Mouse (Mus musculus) adrenal gland, postnatal 4 days (tissue): ENCODE measurements around the gene Slco2b1. TPM values are rescaled to one million over a fixed set of nuclear protein-coding genes. Genes with fewer than 3 reads are reported as not detected.
"Not testable (repeated sequence)": the region's sequence is repeated elsewhere in the genome, so short reads cannot be mapped to it uniquely, and the experiment has no call there.

ENCODE experiments used
- DNase-seq, 2 experiments: peaks; one replicate each; pipeline ENCODE4 v3.0.0; 2021 to 2022; ENCODE audit warnings: low spot score in 2 of 2, mixed read lengths in 2 of 2
- total RNA-seq, 2 experiments: library from RNA; stranded (reverse); gene quantifications; 2 replicates each; pipeline ENCODE4 v1.2.3; 2021

Gene Slco2b1
- total RNA-seq, 2 experiments from 2014 or later, result 14.6 to 15.3 TPM

DNA sequence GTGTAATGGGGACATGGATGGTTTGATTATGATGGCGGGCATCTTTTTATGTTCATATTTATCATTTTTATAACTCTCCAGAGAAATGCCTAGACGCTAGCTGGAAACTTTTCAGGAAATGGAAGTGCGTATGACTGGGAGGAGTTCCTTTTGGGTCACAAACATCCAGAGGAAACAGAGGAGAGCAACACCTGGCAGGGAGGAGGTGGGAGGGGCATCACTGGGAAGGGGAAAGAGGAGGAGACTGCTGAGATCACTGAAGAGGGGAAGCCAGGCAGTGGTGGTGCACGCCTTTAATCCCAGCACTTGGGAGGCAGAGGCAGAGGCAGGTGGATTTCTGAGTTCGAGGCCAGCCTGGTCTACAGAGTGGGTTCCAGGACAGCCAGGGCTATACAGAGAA, 16.7 kb downstream of the Slco2b1 start:
- not testable (repeated sequence) for DNase-seq

DNA sequence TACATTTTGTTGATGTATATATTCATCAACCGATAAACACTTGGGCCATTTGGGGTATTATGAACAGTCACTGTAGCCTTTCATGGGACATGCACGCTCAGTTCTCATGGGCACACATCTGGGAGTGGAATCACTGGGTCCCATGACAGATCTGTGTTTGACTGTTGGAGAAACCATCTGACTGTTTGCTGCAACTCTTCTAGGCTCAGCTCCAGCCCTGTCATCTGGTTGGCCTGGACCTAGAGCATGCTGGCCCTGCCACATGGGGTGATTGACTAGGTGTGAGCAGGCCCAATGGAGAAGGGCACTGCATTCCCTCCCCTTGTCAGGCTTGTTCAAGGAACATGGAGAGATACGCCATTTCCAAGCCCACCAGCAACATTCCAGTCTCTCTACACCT, 17.2 kb downstream of the Slco2b1 start:
- no peak for DNase-seq

DNA sequence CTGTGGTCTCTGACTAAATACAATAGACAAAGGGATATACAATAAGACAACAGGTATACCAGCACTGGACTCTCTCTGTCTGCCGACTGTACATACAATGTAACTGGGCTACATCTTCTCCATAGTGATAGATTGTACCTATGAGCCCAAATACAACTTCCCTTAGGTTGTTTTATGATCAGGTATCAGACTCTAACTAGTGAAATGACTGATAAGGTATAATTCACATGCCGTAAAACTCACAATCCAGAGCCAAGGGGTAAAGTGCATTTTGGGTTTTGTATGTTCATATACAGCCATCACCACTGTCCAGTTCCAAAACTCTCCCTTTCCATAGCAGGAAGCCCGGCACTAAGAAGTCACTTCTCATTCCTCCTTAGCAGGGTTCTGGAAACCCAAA, 17.8 kb downstream of the Slco2b1 start:
- DNase-seq, result no peak

DNA sequence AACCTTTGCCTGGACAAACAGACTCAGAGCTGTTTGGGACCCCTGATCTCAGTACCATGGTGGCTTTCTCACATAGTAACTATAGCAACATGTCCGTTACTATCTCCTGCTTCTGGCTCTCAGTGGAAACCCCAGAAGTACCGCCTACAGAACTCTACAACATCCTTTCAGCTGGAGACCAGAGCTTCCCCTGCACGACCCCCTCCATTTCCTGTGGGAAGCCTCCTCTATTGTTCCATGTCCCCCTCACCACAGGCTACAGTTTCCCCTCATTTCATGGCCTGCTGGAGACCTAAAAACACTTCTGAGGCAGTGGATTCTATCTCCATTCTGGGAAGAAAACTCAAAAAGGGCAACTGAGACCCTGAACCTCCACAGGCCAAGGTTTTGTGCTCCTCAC, 18.7 kb downstream of the Slco2b1 start:
- no peak for DNase-seq

DNA sequence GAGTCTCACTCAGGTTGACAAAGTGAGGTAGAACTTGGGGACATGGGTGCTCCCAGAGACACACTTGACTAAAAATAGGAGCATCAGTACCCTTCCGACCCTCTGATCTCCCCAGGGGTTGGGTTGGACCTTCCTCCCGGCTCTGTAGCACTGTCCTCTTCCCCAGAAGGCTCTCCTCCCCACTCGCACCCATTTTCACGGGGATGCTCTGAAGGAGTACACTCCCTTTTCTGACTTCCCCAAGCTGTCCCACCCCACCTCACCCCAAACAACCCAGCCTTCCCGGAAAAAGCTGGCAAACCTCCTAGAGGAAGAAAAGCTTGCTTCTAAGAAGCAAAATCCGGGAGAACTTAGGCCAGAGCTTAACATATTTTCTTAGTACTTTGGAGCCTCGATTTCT, 20.3 kb downstream of the Slco2b1 start:
- no peak for DNase-seq

DNA sequence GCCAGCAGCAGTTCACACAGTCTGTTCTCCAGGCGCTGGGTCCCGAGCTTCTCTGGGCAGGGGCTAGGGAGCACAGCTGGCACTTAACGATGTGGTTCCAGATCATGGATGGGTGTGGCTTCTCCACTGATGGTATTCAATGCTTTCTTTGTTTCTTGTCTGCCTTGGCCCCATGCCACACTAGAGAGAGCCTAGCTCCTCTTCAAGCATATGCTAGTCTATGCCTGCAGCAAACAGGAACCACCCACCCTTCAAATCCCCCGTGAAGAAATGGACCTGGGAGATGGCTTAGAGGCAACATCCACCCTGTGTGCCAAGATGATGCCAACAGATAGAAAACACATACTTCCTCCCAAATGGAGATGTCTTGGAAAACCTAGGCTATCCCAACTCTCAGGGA, 27.1 kb downstream of the Slco2b1 start:
- no peak for DNase-seq

DNA sequence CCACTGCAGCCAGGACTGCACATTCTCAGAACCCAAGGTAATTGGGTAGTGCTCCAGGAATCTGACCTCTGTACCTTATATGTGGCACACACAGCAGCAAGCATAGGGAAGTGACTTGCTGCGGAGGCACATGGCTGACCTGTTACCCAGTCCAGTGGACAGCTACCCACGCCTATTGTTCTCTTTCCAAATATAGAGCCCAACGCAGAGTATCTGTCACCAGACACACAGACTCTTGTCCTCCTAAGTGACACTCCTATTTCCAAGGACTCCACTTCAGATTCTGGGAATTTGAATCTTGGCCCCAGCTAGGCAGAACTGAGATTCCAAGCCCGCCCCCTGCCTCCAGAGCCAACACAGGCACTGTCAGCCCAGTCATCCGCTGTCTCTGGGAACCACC, 30.4 kb downstream of the Slco2b1 start:
- DNase-seq, result no peak

DNA sequence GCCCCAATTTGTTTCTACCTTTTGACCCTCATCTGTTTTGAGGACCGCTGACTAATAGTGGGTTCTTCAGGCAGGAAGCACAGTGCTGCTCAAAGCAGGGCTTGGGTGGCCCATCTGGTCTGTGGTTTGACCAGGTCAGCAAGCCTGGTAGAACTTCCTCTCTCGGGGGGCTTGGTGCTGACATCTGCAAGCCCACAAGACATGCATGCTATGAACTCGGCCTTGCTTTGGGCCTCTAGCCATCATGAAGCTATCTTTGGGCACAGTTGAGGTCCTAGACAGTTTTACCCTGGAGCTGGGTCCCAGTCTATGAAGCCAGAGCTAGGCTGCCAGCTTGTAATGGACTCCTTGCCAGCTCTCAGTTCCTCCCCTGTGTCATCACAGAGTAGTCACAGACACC, 36.2 kb downstream of the Slco2b1 start:
- no peak for DNase-seq

DNA sequence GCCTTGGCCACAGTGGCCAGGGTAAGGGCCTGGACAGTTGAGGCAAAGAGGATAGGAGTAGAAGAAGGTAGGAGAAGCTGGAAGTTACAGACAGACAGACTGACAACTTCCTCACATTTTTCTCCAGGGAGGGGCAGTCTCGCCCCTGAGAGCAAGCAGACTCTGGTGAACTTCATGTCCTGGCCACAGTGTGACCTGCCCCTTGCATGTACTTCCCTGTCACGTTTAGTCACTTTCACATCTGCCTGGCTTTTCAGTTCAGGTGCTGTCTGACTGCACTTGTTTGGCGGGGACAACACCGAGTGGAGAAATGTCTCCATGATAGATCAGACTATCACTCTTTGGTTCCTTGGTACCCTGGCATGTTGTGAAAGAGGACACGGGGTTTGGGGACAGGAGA, 36.9 kb downstream of the Slco2b1 start:
- DNase-seq, result no peak

DNA sequence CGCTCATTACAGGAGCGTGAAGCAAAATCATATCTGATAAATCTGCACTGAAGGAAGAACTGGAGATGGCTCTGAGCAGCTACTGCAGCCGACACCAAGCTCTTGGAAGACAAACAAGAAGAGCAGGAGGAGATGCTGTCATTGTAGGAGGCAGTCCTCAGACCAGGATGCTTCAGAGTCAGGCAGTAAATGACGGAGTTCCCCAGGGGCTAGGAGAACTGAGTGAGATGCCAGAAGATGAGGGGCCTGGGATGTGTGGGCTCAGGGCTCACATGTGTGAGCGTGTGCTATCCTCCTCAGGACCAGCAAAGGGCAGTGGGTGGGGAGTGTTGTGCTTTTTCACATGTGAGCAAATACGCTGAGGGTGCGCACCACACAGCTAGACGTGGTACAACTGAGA, 38.0 kb downstream of the Slco2b1 start:
- no peak for DNase-seq

DNA sequence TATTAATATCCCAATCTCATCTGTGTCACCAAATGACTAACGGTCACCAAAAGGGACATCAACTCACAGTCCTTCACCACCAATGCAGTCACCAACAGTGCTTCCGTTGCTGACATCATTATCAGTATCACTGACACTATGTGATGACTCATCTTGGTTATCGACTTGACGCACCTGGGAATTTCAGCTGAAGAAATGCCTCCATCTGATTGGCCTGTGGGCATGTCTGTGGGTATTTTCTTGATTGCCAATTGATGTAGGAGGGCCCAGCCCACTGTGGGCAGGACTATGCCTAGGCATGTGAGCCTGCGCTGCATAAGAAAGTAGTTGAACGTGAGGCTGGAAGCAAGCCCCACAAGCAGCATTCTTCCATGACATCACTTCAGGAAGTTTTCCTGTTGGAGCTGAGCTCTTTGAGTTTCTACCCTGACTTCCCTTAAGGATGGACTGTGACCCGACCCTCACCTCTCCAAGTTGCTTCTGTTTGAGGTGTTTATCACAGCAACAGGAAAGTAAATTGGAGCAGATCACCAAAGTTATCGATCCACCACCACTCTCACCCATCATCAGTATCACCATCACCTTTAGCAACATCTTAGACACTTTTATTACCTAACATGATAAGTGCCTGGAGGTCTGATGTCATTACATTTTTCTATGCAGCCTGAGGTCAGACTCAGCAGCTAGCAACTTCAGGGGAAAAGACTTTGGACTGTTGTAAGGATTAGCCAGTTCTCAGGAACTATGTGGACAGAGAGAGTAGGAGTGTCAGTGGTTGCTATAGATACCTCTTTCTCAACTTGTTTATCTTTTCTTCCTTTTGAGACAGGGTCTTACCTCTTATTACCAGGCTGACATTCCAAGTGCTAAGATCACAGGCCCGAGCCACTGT, 39.4 kb downstream of the Slco2b1 start:
- no peak for DNase-seq

DNA sequence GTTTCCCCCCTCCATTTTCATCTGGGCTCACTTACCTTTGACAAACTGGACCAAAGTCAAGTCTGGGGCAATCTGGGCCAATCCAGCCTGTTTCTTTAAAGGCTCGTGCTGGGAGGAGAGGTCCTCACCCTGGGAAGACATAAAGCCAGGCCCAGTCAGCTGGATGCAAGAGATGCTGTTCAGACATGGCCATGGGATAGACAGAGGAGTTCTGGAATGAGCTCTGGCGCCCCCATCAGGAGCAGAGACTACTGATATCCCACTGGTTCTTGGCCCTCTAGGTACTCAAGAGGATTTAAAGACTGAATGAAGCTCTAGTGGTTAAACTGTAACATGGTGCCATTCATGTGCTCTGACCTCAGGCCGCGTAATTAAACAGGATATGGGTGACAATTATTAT, 40.2 kb downstream of the Slco2b1 start:
- no peak for DNase-seq

DNA sequence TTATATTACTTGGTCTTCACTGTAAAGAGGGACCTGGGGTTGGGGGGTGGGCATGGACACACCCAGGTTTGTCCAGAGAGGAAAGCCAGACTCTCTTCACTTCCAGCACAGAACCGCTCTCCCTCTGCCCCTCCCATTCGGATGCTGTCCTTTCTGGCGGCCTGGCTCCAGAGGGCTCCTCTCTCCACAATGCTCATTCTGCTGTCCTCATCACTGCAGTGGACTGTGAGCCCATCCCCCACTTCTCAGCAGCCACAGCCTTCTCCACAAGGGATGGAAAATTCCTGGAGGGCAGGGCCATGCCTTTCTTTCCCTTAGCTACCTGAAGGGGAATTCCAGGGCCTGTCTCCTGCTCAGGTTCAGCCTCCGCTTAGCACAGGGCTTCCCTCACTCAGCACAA, 42.3 kb downstream of the Slco2b1 start:
- no peak for DNase-seq

DNA sequence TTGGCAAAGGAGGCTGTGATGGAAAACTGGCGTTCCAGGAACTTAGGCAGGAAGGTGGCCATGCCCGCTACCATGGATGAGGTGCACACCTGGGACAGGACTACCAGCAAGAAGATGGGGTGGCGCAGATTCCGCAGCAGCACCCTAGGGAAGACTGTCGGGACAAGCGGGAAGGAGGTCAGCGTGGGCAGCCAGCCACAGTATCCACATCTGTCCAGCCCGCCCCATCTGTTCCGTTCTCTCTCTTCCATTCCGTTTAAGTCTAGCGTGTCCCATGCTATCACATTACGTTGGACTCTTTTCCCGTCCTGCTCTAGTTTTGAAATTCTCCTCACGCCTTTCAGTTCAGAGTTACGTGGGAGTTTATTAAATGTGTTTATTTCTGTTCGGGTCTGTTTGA, 44.0 kb downstream of the Slco2b1 start:
- DNase-seq, result no peak

DNA sequence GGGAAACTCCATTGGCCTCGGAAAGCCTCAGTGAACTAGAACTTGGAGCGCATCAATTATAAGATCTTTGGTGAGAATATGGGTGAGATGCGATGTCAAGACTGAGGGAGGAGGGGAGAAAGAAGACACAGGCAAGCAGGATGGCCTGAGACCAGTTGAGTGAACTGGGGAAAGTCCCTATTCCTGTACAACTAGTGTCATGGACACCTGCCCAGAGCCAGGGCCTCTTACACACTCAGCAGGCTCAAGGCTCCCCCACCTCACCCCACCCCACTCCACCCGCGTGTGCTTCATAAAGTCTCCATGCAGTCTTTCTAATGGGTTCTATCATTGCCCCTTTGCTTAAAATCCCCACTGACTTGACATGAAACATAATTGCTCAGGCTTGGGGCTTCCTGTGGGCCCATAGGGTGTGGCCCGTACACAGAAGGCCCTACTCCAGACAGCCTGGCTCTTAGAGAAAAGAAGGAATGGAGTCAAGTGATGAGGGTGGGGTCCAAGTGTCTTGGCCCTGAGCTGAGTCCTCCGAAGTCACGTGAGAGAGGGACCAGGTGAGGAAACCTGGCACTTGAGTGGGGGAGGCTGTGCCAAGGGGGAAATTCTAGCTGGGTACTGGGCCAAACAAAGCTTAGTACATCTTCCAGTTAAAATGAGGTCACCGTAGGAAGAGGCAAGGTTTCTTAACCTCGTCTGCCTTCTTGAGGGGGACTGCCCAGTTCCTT, 45.2 kb downstream of the Slco2b1 start:
- DNase-seq, result no peak

DNA sequence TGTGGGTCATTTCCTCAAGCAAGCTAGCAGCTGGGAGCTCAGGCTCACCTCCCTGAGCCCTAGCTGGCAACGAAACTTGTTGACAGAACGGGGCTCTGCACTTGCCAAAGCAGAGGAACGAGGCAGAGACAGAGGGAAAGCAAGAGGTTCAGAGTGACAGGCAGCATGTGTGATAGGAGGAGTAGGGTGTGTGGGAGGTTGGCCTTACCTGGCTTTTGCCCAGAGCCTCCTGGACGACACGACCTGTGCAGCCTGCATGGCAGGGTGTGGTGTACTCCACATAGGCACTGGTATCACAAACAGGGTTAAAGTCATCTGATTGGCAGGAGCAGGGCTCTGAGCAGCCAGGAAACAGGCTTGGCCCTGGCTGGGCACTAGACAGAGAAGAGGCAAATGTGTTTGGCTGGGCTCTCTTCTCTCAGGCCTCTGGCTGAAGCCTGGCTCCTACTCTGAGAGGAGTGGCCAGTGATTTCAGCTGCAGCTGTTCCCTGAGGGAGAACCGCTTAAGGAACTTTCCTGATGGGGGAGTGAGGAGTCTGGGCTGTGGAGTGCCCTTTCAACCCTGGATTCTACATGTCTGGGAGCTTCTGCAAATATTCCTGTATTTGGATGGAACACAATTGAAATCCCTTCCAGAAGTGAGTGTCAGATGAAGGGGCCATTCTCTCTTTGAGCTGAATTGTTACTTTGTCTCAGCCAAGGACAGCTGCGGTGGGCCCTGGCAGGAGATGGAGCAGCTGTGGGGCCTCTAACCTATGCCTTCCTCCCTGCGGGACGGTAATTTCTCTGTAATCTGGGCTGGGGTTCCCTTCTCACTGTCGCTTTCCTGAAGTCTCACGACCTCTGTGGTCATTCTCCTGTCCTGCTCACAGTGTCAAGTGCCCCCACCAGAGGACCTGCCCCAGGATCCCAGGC, 46.3 kb downstream of the Slco2b1 start:
- DNase-seq, result no peak

DNA sequence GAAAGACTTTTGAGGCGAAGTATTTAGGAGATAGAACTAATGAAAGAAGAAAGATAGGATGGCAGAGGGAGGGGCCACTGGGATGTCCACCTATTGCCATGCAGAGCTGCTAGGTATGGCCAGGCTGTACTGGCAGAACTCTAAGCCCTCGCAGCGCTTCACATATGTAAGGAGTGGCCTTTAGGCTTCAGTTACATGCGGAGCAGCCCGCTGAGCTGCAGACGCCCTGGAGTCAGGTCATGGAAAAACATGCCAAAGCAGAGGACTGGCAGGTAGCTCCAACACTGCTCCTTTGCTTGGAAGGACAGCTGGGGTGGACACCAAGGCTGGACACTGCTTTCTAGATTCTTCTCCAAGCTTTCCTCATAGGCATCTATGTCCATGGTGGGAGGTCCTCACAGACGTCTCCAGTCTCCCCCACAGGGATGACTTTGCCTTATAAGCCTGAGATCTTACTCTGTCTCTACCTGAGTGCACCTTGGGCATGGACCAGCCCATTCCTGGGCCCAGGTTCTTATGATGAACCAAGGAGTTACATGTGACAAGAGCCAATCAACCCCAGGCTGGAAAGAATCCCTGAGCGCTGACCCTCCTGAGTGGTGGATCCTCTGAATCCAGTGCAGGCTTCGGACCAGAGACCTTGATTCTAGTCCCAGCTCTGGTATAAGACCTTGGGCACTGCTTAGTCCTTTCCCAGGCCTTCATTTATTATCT, 47.5 kb downstream of the Slco2b1 start:
- no peak for DNase-seq

DNA sequence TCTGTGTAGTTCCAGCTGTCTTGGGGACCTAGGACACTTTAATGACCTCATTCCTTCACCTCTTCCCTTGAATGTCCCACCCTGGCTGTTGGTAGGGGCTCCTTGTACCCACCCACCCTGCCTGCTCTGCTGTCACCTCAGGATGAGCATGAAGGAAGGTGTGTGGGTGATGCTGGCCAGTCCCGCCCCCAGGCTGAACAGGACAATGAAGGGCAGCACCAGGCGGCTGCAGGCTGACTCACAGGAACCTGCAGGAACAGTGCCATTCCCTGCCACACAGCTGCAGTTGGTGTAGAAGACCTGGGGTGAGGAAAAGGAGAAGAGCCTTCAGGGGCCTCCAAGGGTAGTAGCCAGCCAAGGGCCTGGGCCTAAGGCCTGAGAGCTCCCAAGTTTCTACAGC, 48.8 kb downstream of the Slco2b1 start:
- no peak for DNase-seq

DNA sequence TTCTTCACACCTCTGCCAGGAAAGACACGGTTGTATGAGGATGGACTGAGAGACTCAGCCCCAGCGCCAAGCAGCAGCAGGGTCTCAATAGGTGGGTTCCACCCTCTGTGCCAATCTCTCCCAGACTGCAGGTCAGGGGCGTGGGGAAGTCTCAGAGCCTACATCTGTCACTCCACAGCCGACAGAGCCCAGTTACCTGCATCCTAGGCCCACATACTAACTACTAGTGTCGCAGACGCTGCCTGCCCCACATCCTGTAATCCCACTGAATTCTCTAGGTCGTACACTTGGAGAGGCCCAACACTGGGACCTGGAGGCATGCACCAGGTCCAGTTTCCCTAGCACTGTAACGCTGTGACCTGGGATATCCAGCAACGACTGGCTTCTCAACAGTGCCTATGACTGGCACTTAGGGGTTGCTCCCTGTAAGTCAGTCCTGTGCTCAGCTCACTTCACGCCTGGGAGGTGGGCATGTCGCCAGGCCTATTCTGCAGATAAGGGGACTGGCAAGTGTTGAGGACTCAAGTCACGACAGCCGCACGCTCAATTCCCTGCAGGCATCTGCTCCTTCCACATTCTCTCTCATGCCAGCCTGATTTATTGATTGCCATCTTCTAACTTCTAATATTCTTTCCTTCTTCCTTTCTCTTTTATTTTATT, 49.4 kb downstream of the Slco2b1 start:
- DNase-seq, result no peak

DNA sequence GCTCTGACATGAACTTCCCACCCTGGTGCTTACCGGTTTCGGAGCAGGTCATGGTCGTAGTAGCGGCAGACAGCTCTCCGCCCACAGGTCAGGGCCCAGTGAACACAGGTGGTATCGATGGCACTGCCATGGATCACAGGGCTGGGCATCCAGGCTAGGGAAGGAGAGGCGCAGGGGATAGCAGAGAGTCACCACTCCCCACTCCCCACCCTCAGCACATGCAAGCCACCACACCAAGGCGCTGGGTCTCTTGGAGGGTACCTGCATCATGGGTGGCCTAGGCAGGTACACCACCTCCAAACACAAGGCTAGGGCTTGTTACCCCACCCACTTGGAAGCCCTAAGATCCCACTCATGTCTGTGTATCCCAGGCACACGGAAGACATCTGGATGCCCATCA, 50.1 kb downstream of the Slco2b1 start:
- no peak for DNase-seq
